Mouse (Mus musculus) heart, postnatal 25 days (tissue): ENCODE data around the gene Sumf1. TPM values are rescaled to one million over a fixed set of nuclear protein-coding genes. Genes with fewer than 3 reads are reported as not detected.

Experiments
- DNase-seq: peaks from one replicate; pipeline ENCODE4 v3.0.0; 2022; ENCODE audit warnings: low spot score
- intact Hi-C: fragments of 180-260 bp; cut with DNase I; formaldehyde crosslinking; loops from one replicate; pipeline ENCODE4 v1.15.1; 2025
- total RNA-seq, 2 experiments: library from RNA; stranded (reverse); gene quantifications; 2 replicates each; pipeline ENCODE4 v1.2.3; 2021

Sumf1 gene
- total RNA-seq, 2 experiments from 2014 or later: 11.2 to 12.4 TPM

GRCm38 (mm10) chr6:108101936-108102830 lies 83.2 kb downstream of the Sumf1 start:
- intact Hi-C loops: loop anchor here (5.0 kb wide), 1 partner anchor 115 kb away; no protein-coding TSS in a partner anchor

DNA sequence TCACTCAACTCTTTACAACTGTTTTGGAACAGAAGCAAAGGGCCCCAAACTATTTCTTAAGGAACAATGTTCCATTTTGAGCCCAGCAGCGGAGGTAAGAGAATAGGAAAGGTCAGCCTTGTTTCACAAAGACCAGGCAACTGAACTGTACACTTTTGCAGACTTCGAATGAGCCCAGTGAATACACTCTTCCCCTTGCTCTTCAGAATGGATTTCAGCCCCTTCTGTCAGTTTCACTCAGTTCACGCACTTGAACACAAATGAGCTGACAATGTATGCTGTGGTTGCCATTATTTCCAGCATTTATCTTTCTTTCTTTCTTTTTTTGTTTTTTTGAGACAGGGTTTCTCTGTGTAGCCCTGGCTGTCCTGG lies 86.5 kb downstream of the Sumf1 start:
- intact Hi-C loops: loop anchor here (1.0 to 5.0 kb wide), 4 partner anchors 133 to 613 kb away; no protein-coding TSS in a partner anchor
- DNase-seq: no peak

More at GRCm38 (mm10) chr6:108101936-108102830, 83.2 kb downstream of the Sumf1 start:
- DNase-seq: no peak

DNA sequence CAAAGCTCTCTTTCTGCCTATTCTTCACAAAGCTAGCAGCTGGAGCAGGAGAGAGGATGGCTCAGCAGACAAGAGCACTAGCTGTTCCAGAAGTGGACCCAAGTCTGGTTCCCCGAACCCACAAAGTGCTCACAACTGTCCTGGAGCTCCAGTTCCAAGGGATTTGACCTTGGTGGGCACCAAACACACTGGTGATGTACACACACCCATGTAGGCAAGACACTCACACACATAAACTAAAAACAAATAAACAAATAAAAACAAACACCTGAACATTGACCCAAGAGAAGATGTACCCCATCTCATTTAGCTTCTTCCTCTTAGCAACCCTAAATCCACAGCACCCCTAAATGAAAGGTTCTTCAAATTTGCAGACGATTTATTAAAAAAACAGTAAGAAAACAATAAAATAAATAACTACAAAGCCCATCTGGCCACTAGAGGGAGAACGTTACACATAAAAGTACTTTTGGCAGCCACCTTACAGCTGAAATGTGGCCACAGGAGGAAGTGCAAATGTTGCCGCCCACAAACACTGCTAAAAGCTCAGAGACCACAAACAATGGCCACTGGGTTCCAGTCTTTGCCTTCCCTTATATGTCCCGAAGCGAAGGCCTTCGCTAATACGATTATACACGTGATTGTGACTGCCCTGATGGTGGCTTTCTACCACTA lies 87.1 kb downstream of the Sumf1 start:
- peak; percentile 46 for DNase-seq
- intact Hi-C loops: loop anchor here (1.0 to 5.0 kb wide), 4 partner anchors 134 to 614 kb away; no protein-coding TSS in a partner anchor

DNA sequence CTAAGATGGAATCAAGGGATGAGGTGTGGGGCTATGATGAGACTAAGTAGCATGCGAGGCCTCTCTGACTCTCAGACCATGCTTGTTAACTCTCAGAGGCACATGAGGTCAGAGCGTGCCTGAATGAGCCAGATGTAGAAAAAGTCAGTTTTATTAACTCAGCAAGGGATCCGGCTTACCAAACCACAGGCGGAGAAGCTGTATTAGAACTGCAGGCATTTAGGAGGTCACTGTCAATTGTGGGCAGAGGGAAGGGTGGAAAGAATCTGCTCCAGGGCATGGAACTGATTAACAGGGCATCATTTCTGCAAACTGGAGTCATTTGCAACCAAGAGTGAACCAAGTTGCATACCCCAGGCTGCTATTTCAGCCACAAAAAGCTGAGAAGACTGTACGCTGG lies 89.9 kb downstream of the Sumf1 start:
- no peak for DNase-seq
- intact Hi-C loops: loop anchor here (5.0 kb wide), 2 partner anchors 137 to 617 kb away; no protein-coding TSS in a partner anchor

- intact Hi-C loops: no loop called here
- no peak for DNase-seq
Observed at GRCm38 (mm10) chr6:108093449-108093848, 91.9 kb downstream of the Sumf1 start.

DNA sequence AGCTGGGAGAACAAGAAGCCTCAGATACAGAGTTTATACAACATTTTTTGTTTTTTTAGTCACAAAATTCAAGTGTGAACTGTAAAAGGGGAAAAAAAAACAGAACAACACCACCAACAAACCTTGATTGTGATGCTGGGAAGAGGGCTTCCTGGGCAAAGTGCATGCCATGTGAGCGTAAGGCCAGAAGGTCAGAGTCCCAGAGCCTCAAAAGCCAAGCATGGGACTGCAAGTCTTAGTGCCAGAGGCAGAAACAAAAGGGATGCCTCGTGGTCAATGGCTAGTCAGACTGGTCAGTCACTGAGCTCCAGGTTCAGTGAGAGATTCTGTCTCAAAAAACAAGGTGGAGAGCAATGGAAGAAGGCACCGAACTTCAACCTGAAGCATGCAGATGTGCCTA lies 92.7 kb downstream of the Sumf1 start:
- intact Hi-C loops: no loop called here
- no peak for DNase-seq

DNA sequence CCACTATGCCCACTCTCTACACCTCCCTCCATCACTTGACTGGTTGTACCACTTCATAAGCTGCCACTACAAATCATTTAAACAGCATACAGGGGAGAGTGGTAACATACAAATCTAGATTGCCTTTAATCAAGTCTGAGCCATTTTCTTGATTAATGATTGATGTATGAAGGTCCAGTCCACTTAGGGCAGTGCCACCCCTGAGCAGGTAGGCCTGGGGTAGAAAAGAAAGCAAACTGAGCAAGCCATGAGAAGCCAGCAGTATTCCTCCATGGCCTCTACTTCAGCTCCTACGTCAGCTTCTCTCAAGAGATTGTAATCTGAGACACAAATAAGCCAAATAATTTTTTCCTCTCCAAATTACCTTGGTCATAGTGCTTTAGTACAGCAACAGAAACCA lies 94.1 kb downstream of the Sumf1 start:
- no peak for DNase-seq
- intact Hi-C loops: no loop called here

DNA sequence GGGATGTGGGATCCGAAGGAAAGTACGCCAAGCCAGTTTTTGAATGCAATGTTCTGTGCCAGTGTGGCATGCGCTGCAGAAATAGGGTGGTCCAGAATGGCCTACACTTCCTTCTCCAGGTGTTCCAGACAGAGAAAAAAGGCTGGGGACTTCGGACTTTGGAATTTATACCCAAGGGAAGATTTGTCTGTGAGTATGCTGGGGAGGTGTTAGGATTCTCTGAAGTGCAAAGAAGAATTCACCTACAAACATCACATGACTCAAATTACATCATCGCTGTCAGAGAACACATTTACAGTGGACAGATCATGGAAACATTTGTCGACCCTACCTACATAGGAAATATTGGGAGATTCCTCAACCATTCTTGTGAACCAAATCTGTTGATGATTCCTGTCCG lies 109.5 kb downstream of the Sumf1 start:
- intact Hi-C loops: no loop called here
- no peak for DNase-seq

DNA sequence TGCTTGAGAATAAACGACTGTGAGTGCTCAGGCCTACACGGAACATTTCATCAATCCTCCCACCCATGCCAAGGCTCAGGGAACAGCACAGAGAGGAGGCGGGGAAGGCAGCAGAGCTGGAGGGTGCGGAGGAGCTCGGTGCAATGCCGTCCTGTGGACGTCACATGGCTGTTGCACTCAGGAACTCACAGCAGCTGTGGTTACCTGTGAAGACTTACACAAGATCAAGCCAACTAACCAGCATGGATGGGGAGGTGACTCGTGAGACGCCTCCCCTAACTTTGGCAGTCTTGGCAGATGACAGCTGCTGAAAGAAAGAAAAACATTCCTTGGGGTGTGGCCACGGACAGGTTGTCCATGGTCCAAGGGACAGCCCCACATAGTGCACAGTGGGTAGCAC lies 110.8 kb downstream of the Sumf1 start:
- no peak for DNase-seq
- intact Hi-C loops: no loop called here

- intact Hi-C loops: no loop called here
- no peak for DNase-seq
Observed at GRCm38 (mm10) chr6:108073931-108074330, 111.5 kb downstream of the Sumf1 start.

- intact Hi-C loops: no loop called here
- no peak for DNase-seq
Observed at GRCm38 (mm10) chr6:108073071-108073470, 112.3 kb downstream of the Sumf1 start.

- intact Hi-C loops: no loop called here
- no peak for DNase-seq
Observed at GRCm38 (mm10) chr6:108070947-108071346, 114.4 kb downstream of the Sumf1 start.

DNA sequence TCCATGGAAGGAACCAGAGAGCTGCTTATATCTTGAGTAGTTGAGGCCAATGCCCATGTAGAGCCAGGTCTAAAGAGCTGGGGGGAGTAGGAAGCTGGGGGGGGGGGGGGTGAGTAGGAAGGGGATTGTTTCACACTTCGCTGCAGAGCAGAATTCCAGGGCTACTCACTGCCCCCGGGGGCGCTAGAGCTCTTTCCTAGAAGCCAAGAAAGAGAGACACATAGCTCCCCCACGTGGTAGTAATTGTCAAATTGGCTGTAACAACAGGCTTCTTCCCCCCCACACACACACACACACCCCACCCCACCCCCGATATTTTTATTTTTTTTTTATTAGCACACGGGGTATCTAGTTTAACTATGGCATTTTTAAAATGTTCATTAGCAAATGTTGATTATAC lies 119.8 kb downstream of the Sumf1 start:
- no peak for DNase-seq
- intact Hi-C loops: loop anchor here (10.0 kb wide), 1 partner anchor 609 kb away; no protein-coding TSS in a partner anchor

DNA sequence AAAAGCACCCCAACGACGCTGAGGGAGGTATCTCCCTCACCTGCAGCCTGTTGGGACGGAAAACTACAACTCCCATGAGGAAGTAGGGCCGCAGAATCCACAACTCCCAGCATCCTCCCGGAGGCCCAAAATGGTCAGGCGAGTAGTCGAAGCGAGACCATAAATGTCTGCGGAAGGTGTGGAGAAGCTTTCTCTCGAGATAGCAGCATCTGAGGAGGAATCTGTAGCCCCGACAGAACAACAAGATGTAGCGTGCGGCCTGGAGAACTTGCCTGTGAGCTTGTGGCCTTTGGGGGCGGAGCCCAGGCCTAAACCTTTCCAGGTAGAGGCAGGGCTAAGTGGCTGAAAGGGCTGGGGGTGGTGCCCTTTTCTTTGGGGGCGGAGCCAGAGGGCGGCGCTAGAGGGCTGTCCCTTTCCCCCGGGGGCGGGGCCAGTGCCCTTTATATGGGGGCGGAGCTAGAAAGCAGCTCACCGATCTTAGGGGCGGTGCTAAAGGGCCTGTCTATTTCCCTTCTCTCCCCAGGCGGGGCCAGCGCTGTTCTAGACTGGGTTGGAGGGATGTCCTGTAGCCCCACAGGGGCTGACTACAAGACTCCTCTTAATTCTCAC lies 120.4 kb downstream of the Sumf1 start, which contains the start of gene Setmar:
Gene Setmar (plus strand): TSS at position 128 of the 609 bp plus-strand sequence.
- DNase-seq: peak; percentile 89
- intact Hi-C loops: loop anchor here (10.0 kb wide), 1 partner anchor 610 kb away; no protein-coding TSS in a partner anchor

GRCm38 (mm10) chr6:108061121-108061520 lies 124.3 kb downstream of the Sumf1 start:
- intact Hi-C loops: loop anchor here (10.0 kb wide), 1 partner anchor 614 kb away; no protein-coding TSS in a partner anchor
- DNase-seq: no peak

- DNase-seq: no peak
- intact Hi-C loops: loop anchor here (5.0 kb wide), 1 partner anchor 1256 kb away; the partner anchor contains the start of gene Crbn
Observed at GRCm38 (mm10) chr6:108058066-108058465, 127.3 kb downstream of the Sumf1 start.

DNA sequence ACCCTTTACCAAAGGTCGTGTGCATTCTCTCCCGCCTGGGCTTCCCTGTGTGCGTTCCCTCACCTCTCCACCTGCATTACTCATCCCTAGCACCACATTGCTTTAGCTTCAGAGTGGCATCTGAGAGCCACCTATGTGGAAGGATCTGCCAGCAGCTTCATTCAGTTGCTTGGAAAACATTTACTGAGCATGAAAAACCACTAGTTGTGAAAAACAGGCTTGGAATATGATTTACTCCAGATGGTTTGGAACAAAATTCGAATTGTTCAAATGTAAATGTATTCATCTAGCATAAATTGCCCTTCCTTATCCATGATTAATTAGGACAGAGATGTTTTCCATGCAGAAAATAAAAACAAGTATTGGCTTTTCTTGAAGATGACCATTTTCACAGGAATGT lies 128.0 kb downstream of the Sumf1 start:
- no peak for DNase-seq
- intact Hi-C loops: loop anchor here (5.0 kb wide), 1 partner anchor 1255 kb away; the partner anchor contains the start of gene Crbn
